Comparison of ENCODE assay signal across 8 mouse cellular contexts in genomic region chr2:174295175-174295899, GRCm38 (mm10). TPM values are rescaled to one million over a fixed set of nuclear protein-coding genes. Genes with fewer than 3 reads are reported as not detected.
DNase-seq lines count a peak whose midpoint lies in the region; ATAC-seq and TF ChIP-seq lines count a peak whose summit lies in the region.

No protein-coding gene starts in this region.

- peak; percentile 6 for DNase-seq in cerebellum, adult 11 months
- DNase-seq in CD4-positive, CD25-positive, alpha-beta regulatory T cell, adult 2 months (ENCODE audit: low read depth, low spot score) = peak; percentile 83
- DNase-seq in layer of hippocampus, postnatal 14 days (ENCODE audit: low spot score in 2 of 2) = peak; percentile 81 to 91
- peak; percentile 97 for DNase-seq in mesoderm, embryonic 11.5 days (ENCODE audit: low read depth, low spot score)
- DNase-seq in spleen, adult 2 months (ENCODE audit: low read depth in 1 of 2, low spot score in 2 of 2) = peak; percentile 25 to 33

- no peaks in the 10 kb centered on the region for H3K36me3 ChIP-seq in spleen, adult 2 months (ENCODE audit: control insufficient read depth, insufficient read depth, low read length)

- 53% methylated on average over 36 of the region's 36 CpGs for WGBS in spleen, adult 2 months

- H3K4me3 ChIP-seq in cortical plate, adult 2 months (ENCODE audit: insufficient read depth, low read length) = peak overlapping the region; percentile 30
- peak overlapping the region; percentile 36 for H3K4me3 ChIP-seq in spleen, adult 2 months (ENCODE audit: extremely low read depth, insufficient read depth, insufficient read length)

- no peak overlapping the region for H3K27ac ChIP-seq in cortical plate, adult 2 months (ENCODE audit: insufficient read depth, low read length)
- H3K27ac ChIP-seq in spleen, adult 2 months (ENCODE audit: insufficient read depth, low read length) = no peak overlapping the region

- H3K4me1 ChIP-seq in cortical plate, adult 2 months (ENCODE audit: control insufficient read depth, insufficient read depth, low read length) = no peaks in the 10 kb centered on the region
- peaks cover 3% of the 10 kb centered on the region; the same call in 1 of the 2 replicates for H3K4me1 ChIP-seq in spleen, adult 2 months (ENCODE audit: control insufficient read depth, insufficient read depth, insufficient read length)

- H3K27me3 ChIP-seq in spleen, adult 2 months (ENCODE audit: control insufficient read depth, insufficient read depth, low read length) = peaks cover 10% of the 10 kb centered on the region

- no peak for TF ChIP-seq CTCF in cortical plate, adult 2 months (IDR thresholded peaks at IDR 0.05; ENCODE audit: extremely low read depth, insufficient read depth, low read length)
- no peak for TF ChIP-seq CTCF in spleen, adult 2 months (IDR thresholded peaks at IDR 0.05; ENCODE audit: extremely low read depth, insufficient read depth, insufficient read length, insufficient replicate concordance)

- no peak for TF ChIP-seq POLR2A in cortical plate, adult 2 months (IDR thresholded peaks at IDR 0.05; ENCODE audit: extremely low read depth, insufficient read depth, low read length)
- no peak for TF ChIP-seq POLR2A in spleen, adult 2 months (IDR thresholded peaks at IDR 0.05; ENCODE audit: low read depth, low read length)

- no peak for ATAC-seq in cerebellum, adult (ENCODE audit: insufficient number of reproducible peaks, low FRiP score, low TSS enrichment)
- ATAC-seq in granulocyte monocyte progenitor cell, adult 5-6 weeks (replicated peaks; ENCODE audit: poor library complexity, severe bottlenecking) = peak; percentile 74

RNA-seq across cellular contexts. Expression of gene Gnas, which starts 11.2 kb away (rescaled TPM):
- 2,122 and 2,206 TPM in 2 replicates for polyA plus RNA-seq in cortical plate, adult 2 months (2012; rRNA removed)
- 447 and 478 TPM in 2 replicates for total RNA-seq in granulocyte monocyte progenitor cell, adult 5-6 weeks (2014; fragmentation: Nextera tagmentation)
- total RNA-seq in granulocyte monocyte progenitor cell, adult 5-6 weeks (2017) = 212 and 260 TPM in 2 replicates
- 1,000 to 10,000 TPM; 1,917 to 1,971 TPM for total RNA-seq in layer of hippocampus, postnatal 14 days (2021)
- 515 and 602 TPM in 2 replicates for polyA plus RNA-seq in spleen, adult 2 months (2012; rRNA removed)

RNA-seq across cellular contexts. Expression of gene Gm20721, which starts 51.2 kb away (rescaled TPM):
- 0.06 TPM in 1 of 2 replicates, not detected in the other for polyA plus RNA-seq in cortical plate, adult 2 months (2012; rRNA removed)
- not detected in 2 replicates for total RNA-seq in granulocyte monocyte progenitor cell, adult 5-6 weeks (2014; fragmentation: Nextera tagmentation)
- 1.4 and 4.7 TPM in 2 replicates for total RNA-seq in granulocyte monocyte progenitor cell, adult 5-6 weeks (2017)
- 1 to 10 TPM; 2.6 to 2.8 TPM for total RNA-seq in layer of hippocampus, postnatal 14 days (2021)
- polyA plus RNA-seq in spleen, adult 2 months (2012; rRNA removed) = 0.09 and 0.16 TPM in 2 replicates

Comparison
In these comparisons a context has a peak if more than half of its experiments do, and no peak if none do; other contexts are left out.
1. DNase-seq: peak in every context shown above with its lines; median percentile 97 in mesoderm, embryonic 11.5 days; 86 in layer of hippocampus, postnatal 14 days; 83 in CD4-positive, CD25-positive, alpha-beta regulatory T cell, adult 2 months; 29 in spleen, adult 2 months; 6 in cerebellum, adult 11 months.
2. RNA of gene Gnas, which starts 11.2 kb away (total RNA-seq): 1,917 to 1,971 TPM in layer of hippocampus, postnatal 14 days; 212 to 478 TPM in granulocyte monocyte progenitor cell, adult 5-6 weeks; every median in the first group is over 4 times any median in the second.